Mouse (Mus musculus): ENCODE measurements around the gene Stpg3.
"Not testable (repeated sequence)": the region's sequence is repeated elsewhere in the genome, so short reads cannot be mapped to it uniquely, and the experiment has no call there.

The Stpg3 gene

DNA sequence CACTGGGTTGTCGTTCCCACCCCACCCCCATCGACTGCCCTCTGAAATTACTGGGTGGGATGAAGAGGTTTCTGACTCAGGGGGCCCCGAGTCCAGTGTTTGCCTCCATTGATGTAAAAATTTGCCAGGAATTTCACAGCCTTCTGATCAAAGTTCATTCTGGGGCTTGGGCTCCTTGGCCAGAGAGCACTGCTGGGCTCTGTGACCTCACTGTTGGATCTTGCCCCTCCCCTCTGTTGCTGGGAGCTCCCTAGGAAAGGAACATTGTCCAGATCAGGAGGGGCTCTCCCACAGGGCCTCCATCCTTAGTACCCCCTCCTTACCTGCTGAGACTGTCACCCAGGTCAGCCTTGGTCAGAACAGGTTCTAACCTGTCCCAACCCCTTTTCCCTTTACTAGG, at the start of gene Stpg3:
Stpg3 (minus strand) TSS at position 194 of the 400 bp plus-strand sequence.
- DNase-seq = no peak

DNA sequence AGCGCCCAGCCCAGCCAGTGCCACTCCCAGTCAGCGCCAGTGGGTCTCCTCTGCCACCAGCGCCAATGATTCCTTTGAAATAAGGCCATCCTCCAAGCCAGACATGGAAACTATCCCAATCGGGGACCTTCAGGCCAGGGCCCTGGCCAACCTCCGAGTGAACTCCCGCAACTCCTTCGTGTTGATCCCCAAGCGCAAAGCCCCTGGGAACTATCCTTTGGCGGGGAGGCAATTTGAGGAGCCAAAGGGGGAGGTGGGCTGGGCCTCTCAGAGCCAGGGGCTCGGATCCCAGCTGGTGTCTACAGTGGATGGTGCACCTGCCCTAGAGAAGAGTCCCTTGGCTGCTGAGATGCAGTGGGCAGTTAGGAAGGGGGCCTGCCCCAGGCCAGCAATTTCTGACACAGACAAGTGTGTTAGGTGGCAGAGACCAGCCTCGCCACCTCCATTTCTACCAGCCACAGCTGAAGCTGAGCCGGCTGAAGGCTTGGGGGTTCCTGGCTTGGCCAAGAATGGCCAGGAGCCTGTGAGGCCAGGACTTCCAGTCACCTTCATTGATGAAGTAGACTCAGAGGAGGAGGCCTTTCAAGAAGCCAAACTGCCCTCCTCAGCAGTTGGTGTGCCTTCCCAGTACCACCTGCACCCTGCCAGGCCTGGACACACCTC, 49.3 kb upstream of the Stpg3 start:
- DNase-seq = no peak

DNA sequence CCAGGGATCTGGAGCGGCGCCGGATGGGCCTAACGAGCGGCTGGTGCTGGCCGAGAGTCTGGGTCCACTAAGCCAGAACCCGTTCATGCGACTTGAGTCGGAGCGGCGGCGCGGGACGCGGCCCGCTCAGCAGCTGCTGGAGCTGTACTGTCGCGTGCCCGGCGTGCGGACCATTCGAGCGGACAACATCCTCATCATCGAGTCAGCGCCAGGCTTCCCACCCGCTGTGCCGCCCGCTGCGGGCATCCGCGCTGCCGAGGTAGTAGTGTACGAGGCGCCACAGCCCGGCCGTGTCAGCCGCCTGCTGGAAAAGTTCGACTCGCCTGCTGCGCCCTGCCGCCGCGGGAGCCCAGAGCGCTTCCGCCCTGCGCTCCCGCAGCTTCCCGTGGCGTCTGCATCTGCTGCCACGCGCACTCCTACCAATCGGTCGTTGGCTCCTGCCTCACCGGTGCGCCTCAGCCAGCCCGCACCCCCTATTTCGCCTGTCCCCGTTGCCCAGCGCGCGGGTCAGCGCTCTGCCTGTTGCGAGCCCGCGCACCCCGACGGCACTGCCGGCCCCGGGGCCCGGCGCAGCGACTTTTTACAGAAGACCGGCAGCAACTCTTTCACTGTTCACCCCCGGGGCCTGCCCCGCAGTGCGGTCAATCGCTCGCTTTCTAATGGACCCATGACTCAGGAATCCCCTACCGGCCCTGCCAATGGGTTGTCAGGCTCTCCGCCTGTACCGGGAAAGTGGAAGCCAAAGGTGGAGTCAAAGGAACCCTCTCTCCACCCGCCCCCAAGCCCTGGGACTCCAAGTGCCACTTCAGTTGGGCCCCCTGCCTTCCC, 48.6 kb upstream of the Stpg3 start:
- peak; percentile 54 for DNase-seq

DNA sequence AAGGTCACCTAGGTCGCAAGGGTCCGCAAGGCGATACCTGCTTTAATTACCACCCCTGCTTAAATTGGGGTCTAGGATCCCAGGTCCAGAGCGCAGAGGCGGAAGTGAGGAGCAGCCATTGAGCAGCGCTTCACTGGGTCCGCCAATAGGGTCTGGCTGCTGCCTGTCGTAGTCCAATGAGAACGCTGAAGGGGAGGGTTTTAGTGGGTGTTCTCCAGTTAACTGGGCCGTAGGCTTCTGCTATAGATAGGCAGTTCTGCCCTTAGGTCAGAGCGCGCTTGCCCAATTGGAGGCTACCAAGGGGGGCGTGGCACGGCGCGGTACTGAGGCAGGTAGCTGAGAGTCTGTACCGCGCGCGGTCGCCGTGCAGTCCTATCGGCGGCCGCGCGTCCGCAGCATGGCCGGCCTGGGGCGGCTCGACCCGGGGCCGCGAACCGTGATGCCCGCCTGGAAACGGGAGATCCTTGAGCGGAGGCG, 47.9 kb upstream of the Stpg3 start, which contains the start of gene Tprn:
Tprn (plus strand) TSS at position 328 of the 477 bp plus-strand sequence.
- peak; percentile 90 for DNase-seq

DNA sequence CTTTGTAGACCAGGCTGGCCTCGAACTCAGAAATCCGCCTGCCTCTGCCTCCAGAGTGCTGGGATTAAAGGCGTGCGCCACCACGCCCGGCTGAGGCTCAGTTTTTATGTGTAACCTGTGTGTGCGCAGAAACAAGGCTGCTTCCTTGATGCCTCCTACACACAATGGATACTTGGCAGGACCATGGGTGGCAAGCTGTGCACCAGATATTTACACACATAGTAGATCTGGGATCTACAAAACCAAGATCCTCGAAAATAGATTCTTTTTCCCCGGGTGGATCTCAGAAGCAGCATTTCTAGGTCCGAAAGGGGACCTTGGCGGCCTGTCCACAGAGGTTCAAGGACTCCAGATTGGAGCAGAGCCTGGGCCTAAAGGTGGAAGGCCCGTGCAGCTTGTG, 47.4 kb upstream of the Stpg3 start:
- DNase-seq = no peak

DNA sequence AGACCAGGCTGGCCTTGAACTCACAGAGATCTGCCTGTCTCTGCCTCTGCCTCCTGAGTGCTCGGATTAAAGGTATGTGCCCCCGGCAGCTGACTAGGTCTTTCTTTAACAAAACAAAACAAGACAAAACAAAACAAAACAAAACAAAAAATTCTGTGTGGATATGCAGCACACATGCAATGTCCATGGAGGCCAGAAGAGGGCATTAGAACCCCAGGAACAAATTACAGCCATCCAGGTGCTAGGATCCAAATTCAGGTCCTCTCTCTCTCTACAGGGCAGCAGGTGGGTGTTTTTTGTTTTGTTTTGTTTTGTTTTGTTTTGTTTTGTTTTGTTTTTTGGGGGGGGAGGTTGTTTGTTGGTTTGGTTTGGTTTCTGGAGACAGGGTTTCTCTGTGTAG, 44.5 kb upstream of the Stpg3 start:
- no peak for DNase-seq

DNA sequence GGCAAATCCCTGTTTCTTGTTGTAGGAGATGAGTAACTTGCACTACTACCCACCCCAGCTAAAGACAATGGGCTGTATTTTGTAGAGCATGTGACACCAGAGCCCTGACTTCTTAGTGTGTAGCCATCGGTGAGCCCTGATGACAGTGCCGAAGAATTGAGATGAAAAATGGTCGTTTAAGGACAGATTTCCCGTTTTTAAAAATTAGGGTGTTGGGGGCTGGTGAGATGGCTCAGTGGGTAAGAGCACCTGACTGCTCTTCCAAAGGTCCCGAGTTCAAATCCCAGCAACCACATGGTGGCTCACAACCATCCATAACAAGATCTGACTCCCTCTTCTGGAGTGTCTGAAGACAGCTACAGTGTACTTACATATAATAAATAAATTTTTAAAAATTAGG, 42.8 kb upstream of the Stpg3 start:
- DNase-seq = not testable (repeated sequence)

DNA sequence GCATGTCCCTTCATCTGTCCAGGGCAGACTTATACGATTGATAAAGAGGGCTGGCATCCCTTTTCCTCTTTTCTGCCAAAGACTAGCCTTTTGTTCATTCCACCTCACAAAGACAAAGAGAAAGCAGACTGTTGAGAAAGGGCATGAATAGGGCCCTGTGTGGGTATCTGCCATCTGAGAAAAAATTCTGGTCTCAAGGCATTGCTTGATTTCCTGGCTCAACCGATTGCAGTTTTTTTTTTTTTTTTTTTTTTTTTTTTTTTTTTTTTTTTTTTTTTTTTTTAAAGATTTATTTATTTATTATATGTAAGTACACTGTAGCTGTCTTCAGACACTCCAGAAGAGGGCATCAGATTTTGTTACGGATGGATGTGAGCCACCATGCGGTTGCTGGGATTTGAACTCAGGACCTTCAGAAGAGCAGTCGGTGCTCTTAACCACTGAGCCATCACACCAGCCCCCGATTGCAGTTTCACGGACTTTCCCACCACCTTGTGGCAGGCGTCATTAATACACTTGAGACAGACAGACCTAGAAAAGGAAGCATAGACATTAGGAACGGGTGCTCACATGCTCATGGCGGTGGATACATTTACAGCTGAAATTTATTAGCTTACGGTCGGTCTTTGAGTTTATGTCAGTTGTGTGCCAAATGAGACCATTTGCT, 42.1 kb upstream of the Stpg3 start:
- not testable (repeated sequence) for DNase-seq

DNA sequence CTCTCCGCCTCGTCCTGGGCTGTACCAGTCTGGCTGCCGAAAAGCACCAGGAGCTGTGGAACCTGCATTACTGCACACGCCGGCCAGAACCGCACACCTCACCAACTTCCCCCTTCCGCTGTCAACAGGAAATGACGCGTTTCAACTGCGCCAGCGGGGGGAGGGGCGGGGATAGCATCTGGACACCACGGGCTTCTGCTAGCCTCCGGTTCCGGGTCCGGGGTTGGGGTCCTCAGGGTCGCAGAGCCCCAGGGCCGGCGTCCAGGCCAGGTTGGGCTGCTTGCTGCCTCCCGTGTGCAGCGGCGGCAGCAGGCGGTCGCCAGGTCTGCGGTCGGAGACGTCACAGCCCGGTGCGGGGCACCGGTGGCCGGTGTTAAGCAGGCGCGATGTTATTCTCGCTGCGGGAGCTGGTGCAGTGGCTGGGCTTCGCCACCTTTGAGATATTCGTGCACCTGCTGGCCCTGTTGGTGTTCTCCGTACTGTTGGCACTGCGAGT, 40.9 kb upstream of the Stpg3 start, which contains the start of gene Tmem203:
Tmem203 (plus strand) TSS at position 156 of the 496 bp plus-strand sequence.
- peak; percentile 88 for DNase-seq

DNA sequence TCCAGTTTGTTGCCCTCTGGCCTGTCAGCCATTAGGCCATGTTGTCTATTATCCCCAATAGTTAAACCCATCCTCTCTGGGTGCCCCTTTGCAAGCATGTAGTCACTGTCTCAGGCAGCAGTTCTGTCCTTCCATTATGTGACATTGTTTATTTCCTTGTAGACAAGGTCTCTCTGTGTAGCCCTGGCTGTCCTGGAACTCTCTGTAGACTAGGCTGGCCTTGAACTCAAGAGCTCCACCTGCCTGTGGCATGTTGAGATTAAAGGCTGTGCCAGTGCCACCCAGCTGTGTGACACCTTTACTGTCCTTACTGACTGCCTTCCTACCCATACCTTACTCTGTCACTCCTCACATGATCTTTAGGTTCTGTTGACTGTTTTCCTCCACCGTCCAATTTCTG, 37.9 kb upstream of the Stpg3 start:
- no peak for DNase-seq

DNA sequence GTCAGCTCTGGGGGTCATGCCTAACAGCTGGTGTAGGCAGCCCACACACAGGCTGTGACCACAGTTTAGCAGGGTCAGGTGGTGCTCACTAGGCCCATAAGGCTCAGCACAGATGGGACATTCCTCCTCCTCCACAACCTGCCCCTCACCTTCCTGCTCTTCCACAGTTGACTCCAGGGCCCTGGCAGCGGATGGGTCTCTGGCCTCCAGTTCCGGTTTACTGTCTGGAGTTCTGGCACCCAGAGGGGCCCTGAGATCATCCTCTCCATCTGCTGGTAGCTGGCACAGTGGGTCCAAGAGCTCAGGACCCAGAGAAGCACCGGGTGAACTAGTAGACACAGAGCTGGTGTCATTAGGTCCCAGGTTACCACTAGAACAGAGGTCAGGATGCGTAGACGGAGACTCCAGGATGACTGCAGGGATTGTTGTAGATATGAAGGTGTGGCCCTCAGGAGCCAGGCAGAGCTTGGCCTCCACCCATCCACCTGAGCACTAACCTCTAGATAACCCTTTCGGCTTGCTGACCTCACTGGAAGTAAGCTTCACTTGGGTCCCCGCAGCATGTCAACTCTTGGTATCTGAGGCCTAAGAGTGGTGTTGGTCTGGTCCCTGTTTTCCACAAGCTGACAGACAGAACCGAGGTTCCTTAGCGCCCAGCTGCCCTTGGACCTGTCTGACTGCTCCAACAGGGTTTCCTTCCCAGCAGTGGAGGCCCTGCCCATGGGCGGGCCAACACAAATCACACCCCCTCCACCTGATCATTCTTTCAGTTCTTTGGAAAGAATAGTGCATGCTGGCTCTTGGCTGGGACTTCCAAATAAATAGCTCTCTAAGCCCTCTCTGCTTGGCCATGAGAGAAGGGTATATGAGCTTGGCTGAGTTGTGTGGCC, 32.0 kb upstream of the Stpg3 start, which contains the start of gene AL732309.1:
AL732309.1 (minus strand) TSS at position 681 of the 890 bp plus-strand sequence.
- no peak for DNase-seq

DNA sequence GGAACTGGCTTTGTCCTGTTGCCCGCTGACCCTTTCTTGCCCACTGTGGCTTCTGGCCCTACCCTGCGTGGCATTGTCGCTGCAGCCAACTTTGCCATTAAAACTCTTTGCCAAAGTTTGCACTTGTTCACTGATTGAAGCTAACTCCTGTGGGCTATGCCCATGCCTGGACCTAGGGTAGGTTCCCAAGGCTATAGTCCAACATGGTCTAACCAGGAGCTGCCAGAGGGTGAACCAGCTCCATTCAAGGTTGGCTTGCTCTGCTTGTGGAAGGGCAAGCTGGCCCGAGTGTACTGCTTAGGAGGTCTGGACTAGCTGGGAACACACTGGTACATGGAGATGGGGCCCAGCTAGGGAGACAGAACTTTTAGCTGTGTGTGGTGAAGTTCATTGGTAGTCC, 29.7 kb upstream of the Stpg3 start:
- DNase-seq = no peak

DNA sequence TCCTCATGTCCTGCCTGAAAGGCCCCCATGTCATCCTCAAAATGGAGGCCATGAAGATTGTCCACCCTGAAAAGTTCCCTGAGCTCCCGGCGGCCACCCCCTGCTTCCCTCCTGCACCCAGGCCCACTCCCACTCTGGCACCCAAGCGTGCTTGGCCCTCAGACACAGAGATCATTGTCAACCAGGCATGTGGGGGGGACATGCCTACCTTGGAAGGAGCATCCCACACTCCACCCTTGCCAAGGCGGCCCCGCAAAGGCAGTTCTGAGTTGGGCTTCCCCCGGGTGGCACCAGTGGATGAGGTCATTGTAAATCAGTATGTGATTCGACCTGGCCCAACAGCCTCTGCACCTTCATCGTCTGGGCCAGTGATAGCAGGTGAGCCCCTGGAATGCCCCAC, 28.9 kb upstream of the Stpg3 start:
- DNase-seq = no peak

DNA sequence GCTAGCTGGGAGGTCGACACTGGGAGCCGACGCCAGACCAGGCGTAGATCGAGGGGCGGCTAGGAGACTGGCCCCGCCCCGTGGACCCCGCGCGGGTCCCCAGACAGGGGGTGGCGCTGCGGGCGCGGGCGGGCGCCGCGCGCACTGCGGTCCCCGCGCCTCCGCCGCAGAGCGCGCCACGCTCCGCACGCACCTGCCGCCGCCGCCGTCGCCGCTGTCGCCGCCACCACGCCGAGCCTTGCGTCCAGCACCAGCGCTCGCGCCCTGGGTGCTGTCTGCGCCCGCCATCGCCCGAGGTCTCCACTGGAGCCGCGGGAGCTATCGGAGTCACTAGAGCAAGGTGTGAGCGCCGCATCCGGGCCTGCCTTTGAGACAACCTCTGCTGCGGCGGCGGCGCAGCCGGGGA, 27.7 kb upstream of the Stpg3 start, which contains the start of the genes Rnf208 and Cysrt1:
Rnf208 (plus strand) TSS at position 155 of the 406 bp plus-strand sequence.
Cysrt1 (minus strand) TSS at position 352 of the 406 bp plus-strand sequence.
- DNase-seq = peak; percentile 68

DNA sequence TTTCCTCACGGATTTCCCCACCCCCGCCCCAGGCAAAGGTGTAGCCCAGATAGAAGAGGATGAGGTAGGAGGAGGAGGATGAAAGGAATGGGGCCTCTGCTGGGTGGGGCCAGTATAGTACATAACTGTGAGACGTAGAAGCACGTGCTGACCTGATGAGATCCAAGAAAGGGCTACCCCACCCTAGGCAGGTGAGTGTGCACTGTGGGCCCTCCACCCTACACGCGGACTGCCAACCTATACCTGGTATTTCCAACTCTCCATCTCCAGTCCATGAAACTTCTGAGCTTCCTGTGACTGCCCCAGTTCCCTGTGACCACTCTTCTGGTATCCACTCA, 27.0 kb upstream of the Stpg3 start:
- no peak for DNase-seq

DNA sequence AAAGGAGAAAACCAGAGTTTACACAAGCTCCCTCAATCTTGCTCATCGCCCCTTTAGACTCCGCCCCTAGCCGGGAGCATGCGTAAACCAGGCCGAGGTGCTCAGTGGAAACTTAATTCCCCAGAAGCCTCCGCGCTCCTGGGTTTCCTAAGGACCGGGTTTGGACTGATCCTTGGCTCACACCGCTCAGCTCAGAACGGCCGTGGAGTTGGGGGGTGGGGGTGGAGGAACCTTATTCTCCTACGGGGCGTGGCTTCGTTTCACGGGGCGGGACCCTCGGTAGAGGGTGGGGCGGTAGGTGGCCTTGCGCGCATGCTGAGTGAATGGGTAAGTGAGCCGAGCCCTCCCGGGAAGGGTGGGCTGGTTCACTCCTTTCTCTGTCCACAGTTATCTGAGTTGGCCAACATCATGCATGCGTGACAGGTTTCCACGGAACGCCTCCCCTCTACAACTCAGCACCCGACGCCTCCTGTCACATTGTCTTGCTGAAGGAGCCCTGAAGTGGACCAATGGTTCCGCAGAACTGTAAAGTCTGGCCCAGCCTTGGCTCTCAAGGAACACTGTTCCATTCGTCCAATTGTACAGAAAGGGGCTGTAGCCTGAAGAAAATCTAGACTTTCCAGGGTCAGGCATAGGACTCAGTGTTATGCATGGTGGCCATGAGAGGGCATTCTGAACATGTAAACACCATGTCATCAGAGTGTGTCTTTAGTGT, 26.4 kb upstream of the Stpg3 start:
- DNase-seq = peak; percentile 68

DNA sequence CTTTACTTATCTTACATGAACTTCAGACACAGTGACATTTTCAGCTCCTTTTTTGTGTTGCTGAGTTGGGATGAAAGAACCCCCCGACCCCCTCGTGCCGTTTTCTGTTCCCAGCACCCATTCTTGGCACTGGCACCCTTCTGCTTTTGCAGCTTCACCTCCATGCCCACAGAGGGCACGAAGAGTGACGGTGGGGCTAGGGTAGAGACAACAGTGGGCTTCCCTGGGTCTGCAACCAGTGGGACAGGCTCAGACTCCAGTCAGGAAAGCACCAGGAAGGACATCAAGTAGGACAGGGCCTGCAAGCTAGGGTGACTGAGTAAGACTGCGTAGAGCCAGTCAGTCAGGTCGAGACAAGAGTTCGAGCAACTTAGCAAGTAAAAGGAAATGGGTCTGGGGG, 25.9 kb upstream of the Stpg3 start:
- DNase-seq = no peak

DNA sequence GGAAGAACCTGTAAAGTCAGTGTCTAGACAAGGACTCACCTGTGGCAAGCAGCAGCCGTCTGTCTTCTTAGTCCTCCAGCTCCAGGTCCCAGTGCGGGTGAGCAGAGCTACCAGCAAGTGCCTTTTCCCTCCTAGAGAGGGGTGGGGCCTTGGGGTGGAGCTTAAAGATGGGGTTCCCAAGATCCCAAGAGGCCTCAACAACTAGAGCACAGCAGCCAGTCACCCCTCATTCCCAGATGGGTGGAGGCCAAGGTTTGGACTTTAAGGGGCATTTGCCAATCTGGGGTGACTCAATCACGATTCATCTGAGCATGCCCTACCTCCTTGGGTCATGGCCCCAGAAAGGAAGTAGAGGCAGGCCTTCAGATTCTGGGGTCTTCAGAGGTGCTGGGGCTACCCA, 25.3 kb upstream of the Stpg3 start:
- DNase-seq = no peak

DNA sequence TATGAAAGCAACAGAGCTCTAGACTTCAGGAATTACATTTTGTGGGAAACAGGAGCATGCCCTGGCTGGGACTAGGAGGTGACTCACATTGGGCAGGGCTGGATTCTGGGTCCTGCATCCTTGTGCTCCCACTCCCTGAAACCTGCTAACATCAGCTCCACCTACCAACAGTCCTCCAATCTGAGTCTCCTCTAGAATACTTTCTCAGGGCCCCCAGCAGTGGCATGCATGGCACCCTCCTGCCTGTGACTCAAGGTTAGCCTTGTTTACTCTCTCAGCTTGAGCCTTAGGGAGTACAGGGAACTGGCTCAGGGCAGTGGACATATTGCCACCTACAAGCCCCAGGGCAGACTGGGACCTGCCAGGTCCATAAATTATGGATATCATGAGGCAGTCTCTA, 23.7 kb upstream of the Stpg3 start:
- no peak for DNase-seq

DNA sequence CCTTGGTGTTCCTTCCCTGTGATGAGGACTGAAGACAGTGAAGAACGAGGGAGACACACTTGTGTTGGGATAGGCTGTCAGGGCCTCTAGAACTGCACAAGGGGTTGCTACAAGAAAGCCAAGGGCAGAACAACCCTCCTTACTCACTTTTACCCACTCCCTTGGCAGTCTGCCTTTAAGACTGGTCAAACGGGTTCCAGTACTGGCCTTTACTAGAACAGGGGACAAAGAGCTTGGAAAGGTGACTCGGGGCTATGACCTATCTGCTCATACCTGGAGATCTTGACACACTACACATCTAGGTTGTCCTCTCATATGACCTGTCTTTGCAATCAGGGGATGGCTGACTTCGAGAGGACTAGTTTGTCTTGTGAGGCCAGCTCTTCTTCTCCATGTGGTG, 23.1 kb upstream of the Stpg3 start:
- no peak for DNase-seq

DNA sequence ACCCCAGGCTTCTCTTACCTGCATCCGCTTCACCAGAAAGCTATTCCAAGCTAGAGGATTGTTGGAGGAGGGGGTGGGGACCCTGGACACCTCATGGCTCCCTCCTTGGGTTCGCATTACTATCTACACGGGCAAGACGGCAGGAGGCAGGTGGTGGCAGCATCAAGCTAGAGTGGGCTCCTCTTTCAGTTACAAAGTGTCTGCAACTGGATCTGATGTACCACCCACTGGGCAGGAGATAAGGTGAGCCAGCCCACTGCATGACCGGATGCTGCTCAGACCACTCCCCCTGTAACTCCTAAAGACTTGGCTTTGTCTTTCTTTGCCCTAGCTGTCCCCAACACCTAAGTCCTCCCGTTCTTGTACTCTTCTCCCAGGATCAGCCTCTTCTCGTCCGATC, 22.2 kb upstream of the Stpg3 start, which contains the start of gene Rnf224:
Rnf224 (minus strand) TSS at position 174 of the 400 bp plus-strand sequence.
- no peak for DNase-seq

Measured in right cerebral cortex, postnatal 14 days (tissue).